Mouse (Mus musculus): ENCODE data around the gene Pcgf3. TPM values are rescaled to one million over a fixed set of nuclear protein-coding genes. Genes with fewer than 3 reads are reported as not detected.
A peak's percentile ranks its signal among the peaks of the same experiment; 100 is the strongest.

Gene Pcgf3
- total and polyA plus RNA-seq, 2 experiments from 2014 or later, result 12.9 to 36.4 TPM

- no peak for ATAC-seq
- Histone ChIP-seq H3K4me2 (ENCODE audit: low read depth, low read length) (no peak overlapping the region), H3K4me1 (ENCODE audit: insufficient read depth, low read length) (no peaks in the 10 kb centered on the region), H3K27me3 (ENCODE audit: insufficient read depth, low read length) (no peaks in the 10 kb centered on the region), H3K27ac (no peak overlapping the region), H3K9ac (replicated peaks; ENCODE audit: low read length) (no peak overlapping the region), H3K4me3 (ENCODE audit: low read length) (no peak overlapping the region), H3K9me3 (ENCODE audit: low read length) (no peaks in the 10 kb centered on the region), H3K36me3 (ENCODE audit: insufficient read depth, low read length) (peaks cover 52% of the 10 kb centered on the region)
- TF ChIP-seq CTCF (IDR thresholded peaks at IDR 0.05; ENCODE audit: low read depth), result no peak
- DNase-seq (ENCODE audit: low spot score), result no peak
- WGBS, result 89% methylated on average over 1 of the region's 1 CpGs
These were observed 40.5 kb downstream of the Pcgf3 start for GRCm38 (mm10) chr5:108501573-108501972.

- peaks cover 46% of the 10 kb centered on the region for H3K36me3 ChIP-seq (ENCODE audit: insufficient read depth, low read length)
These were observed 41.3 kb downstream of the Pcgf3 start for GRCm38 (mm10) chr5:108502286-108502685.

GRCm38 (mm10) chr5:108515581-108516361 is 54.7 kb downstream of the Pcgf3 start:
- Histone ChIP-seq H3K4me2 (ENCODE audit: low read depth, low read length) (no peak overlapping the region), H3K9me3 (ENCODE audit: low read length) (no peaks in the 10 kb centered on the region), H3K4me3 (ENCODE audit: low read length) (no peak overlapping the region), H3K4me1 (ENCODE audit: insufficient read depth, low read length) (no peaks in the 10 kb centered on the region), H3K27ac (0 out of 2 replicates have a peak overlapping the region, but pooled peaks have one; percentile 32), H3K36me3 (ENCODE audit: insufficient read depth, low read length) (peaks cover 22% of the 10 kb centered on the region; the same call in 1 of the 2 replicates), H3K9ac (replicated peaks; ENCODE audit: low read length) (no peak overlapping the region), H3K27me3 (ENCODE audit: insufficient read depth, low read length) (no peaks in the 10 kb centered on the region)
- 48% methylated on average over 6 of the region's 6 CpGs for WGBS
- DNase-seq (ENCODE audit: low spot score), result peak; percentile 60
- no peak for TF ChIP-seq CTCF (IDR thresholded peaks at IDR 0.05; ENCODE audit: low read depth)
- ATAC-seq, result peak; percentile 56; the same call in 1 of the 2 replicates

More at GRCm38 (mm10) chr5:108502286-108502685, 41.3 kb downstream of the Pcgf3 start:
- no peak for ATAC-seq
- Histone ChIP-seq H3K9me3 (ENCODE audit: low read length) (no peaks in the 10 kb centered on the region), H3K9ac (replicated peaks; ENCODE audit: low read length) (no peak overlapping the region), H3K4me1 (ENCODE audit: insufficient read depth, low read length) (no peaks in the 10 kb centered on the region), H3K27me3 (ENCODE audit: insufficient read depth, low read length) (no peaks in the 10 kb centered on the region), H3K27ac (no peak overlapping the region), H3K4me3 (ENCODE audit: low read length) (no peak overlapping the region), H3K4me2 (ENCODE audit: low read depth, low read length) (no peak overlapping the region)
- 90% methylated on average over 18 of the region's 18 CpGs for WGBS
- no peak for DNase-seq (ENCODE audit: low spot score)
- TF ChIP-seq CTCF (IDR thresholded peaks at IDR 0.05; ENCODE audit: low read depth), result no peak

- ATAC-seq (no peak), DNase-seq (ENCODE audit: low spot score) (no peak)
- H3K4me3 ChIP-seq (ENCODE audit: low read length), result no peak overlapping the region
- no peaks in the 10 kb centered on the region for H3K27me3 ChIP-seq (ENCODE audit: insufficient read depth, low read length)
- no peaks in the 10 kb centered on the region for H3K9me3 ChIP-seq (ENCODE audit: low read length)
- no peak overlapping the region for H3K4me2 ChIP-seq (ENCODE audit: low read depth, low read length)
- no peak overlapping the region for H3K9ac ChIP-seq (replicated peaks; ENCODE audit: low read length)
- 90% methylated on average over 3 of the region's 3 CpGs for WGBS
- no peak for TF ChIP-seq CTCF (IDR thresholded peaks at IDR 0.05; ENCODE audit: low read depth)
- H3K36me3 ChIP-seq (ENCODE audit: insufficient read depth, low read length), result peaks cover 22% of the 10 kb centered on the region; the same call in 1 of the 2 replicates
- H3K4me1 ChIP-seq (ENCODE audit: insufficient read depth, low read length), result no peaks in the 10 kb centered on the region
- no peak overlapping the region for H3K27ac ChIP-seq
These were observed 55.6 kb downstream of the Pcgf3 start for GRCm38 (mm10) chr5:108516655-108517054.

- Histone ChIP-seq H3K4me3 (ENCODE audit: low read length) (no peak overlapping the region), H3K4me1 (ENCODE audit: insufficient read depth, low read length) (no peaks in the 10 kb centered on the region), H3K9ac (replicated peaks; ENCODE audit: low read length) (no peak overlapping the region), H3K27ac (no peak overlapping the region), H3K4me2 (ENCODE audit: low read depth, low read length) (no peak overlapping the region), H3K9me3 (ENCODE audit: low read length) (no peaks in the 10 kb centered on the region), H3K27me3 (ENCODE audit: insufficient read depth, low read length) (no peaks in the 10 kb centered on the region), H3K36me3 (ENCODE audit: insufficient read depth, low read length) (peaks cover 27% of the 10 kb centered on the region; the same call in 1 of the 2 replicates)
- ATAC-seq, result no peak
- no peak for TF ChIP-seq CTCF (IDR thresholded peaks at IDR 0.05; ENCODE audit: low read depth)
- no peak for DNase-seq (ENCODE audit: low spot score)
- WGBS, result 84% methylated on average over 9 of the region's 9 CpGs
These were observed 57.3 kb downstream of the Pcgf3 start for GRCm38 (mm10) chr5:108518106-108518885.

GRCm38 (mm10) chr5:108518951-108519350 is 57.9 kb downstream of the Pcgf3 start:
- Histone ChIP-seq H3K4me3 (ENCODE audit: low read length) (no peak overlapping the region), H3K4me1 (ENCODE audit: insufficient read depth, low read length) (no peaks in the 10 kb centered on the region), H3K27ac (no peak overlapping the region), H3K9ac (replicated peaks; ENCODE audit: low read length) (no peak overlapping the region), H3K36me3 (ENCODE audit: insufficient read depth, low read length) (peaks cover 27% of the 10 kb centered on the region; the same call in 1 of the 2 replicates), H3K9me3 (ENCODE audit: low read length) (no peaks in the 10 kb centered on the region), H3K27me3 (ENCODE audit: insufficient read depth, low read length) (no peaks in the 10 kb centered on the region), H3K4me2 (ENCODE audit: low read depth, low read length) (no peak overlapping the region)
- WGBS, result 80% methylated on average over 5 of the region's 5 CpGs
- ATAC-seq (no peak), DNase-seq (ENCODE audit: low spot score) (no peak)
- TF ChIP-seq CTCF (IDR thresholded peaks at IDR 0.05; ENCODE audit: low read depth), result no peak
